Mouse (Mus musculus): ENCODE results near the gene Igf2r. TPM values are rescaled to one million over a fixed set of nuclear protein-coding genes. Genes with fewer than 3 reads are reported as not detected.

The Igf2r gene
- total and polyA plus RNA-seq, 2 experiments from 2014 or later: 4.6 to 36.0 TPM

DNA sequence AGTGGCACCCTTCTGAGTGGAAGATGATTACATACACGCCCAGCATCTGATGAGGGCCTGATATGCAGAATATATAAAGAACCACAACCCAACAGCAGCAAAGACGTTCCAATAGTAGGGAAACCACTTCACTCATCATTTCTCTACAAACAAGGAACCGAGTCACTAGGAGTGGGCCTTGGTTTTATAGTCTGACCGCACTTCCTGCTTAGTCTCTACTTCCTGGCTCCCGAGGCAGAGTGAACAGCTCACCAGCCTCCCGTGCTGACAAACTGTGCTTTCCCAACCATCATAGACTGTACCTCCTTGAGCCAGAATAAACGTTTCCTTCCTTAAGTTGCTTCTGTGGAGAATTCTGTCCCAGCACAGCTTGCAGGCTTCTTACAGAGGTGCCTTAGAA, 113.6 kb downstream of the Igf2r start:
- no peak for DNase-seq
- Histone ChIP-seq H3K9me3 (ENCODE audit: low read length) (no peaks in the 10 kb centered on the region), H3K36me3 (ENCODE audit: insufficient read depth) (no peaks in the 10 kb centered on the region), H3K4me3 (ENCODE audit: low read depth, low read length) (no peak overlapping the region), H3K9ac (no peak overlapping the region), H3K4me1 (ENCODE audit: insufficient read depth) (no peaks in the 10 kb centered on the region), H3K27me3 (ENCODE audit: insufficient read depth, low read length) (no peaks in the 10 kb centered on the region), H3K4me2 (ENCODE audit: low read depth) (no peak overlapping the region), H3K27ac (ENCODE audit: low read depth, low read length) (no peak overlapping the region)
- WGBS: 89% methylated on average over 7 of the region's 7 CpGs
- no peak for TF ChIP-seq CTCF (IDR thresholded peaks at IDR 0.05; ENCODE audit: low read depth)
- ATAC-seq: no peak

DNA sequence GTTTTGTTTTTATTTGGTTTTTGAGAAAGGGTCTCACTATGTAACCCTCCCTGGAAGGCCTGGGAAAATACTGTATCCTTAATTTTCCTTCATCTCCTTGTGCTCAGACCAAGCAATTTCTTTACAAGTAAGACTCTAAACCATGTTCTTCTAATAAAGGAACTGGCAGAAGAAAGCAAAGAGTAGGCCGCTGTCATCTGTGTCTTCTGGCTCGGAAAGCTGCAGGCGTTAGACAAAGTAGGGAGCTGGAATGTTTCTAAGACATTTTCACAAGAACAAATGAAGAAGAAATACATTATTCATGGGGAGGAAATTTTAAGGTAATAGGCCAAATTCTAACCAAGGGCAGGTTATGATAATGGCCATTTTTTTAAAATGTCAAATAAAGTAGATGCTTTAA, 115.4 kb downstream of the Igf2r start:
- Histone ChIP-seq H3K4me3 (ENCODE audit: low read depth, low read length) (no peak overlapping the region), H3K27ac (ENCODE audit: low read depth, low read length) (no peak overlapping the region), H3K9me3 (ENCODE audit: low read length) (no peaks in the 10 kb centered on the region), H3K36me3 (ENCODE audit: insufficient read depth) (no peaks in the 10 kb centered on the region), H3K9ac (no peak overlapping the region), H3K27me3 (ENCODE audit: insufficient read depth, low read length) (no peaks in the 10 kb centered on the region), H3K4me2 (ENCODE audit: low read depth) (no peak overlapping the region), H3K4me1 (ENCODE audit: insufficient read depth) (no peaks in the 10 kb centered on the region)
- no peak for DNase-seq
- ATAC-seq: no peak
- 40% methylated on average over 3 of the region's 3 CpGs for WGBS
- no peak for TF ChIP-seq CTCF (IDR thresholded peaks at IDR 0.05; ENCODE audit: low read depth)

DNA sequence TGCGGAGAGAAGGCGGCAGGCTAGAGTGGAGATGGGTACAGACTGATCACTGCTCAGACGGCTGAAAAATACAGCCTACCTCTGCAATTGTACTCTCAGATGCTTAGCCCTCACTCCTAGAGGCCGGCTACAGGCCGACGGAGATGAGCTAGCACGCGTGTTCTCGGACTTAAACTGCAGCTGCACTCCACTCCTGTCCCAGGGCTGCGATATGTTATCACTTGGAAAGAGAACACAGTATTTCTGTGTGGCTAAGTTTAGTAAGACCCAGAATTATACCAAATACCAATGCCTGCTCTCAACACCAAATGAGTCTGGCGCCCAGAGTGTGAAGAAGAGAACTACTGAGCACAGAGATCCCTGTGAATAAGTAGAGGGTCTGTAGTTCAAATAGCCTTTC, 116.9 kb downstream of the Igf2r start:
- TF ChIP-seq CTCF (IDR thresholded peaks at IDR 0.05; ENCODE audit: low read depth): no peak
- ATAC-seq (no peak), DNase-seq (no peak)
- Histone ChIP-seq H3K4me3 (ENCODE audit: low read depth, low read length) (no peak overlapping the region), H3K9ac (no peak overlapping the region), H3K27ac (ENCODE audit: low read depth, low read length) (no peak overlapping the region), H3K9me3 (ENCODE audit: low read length) (no peaks in the 10 kb centered on the region), H3K4me1 (ENCODE audit: insufficient read depth) (no peaks in the 10 kb centered on the region), H3K27me3 (ENCODE audit: insufficient read depth, low read length) (no peaks in the 10 kb centered on the region), H3K4me2 (ENCODE audit: low read depth) (no peak overlapping the region), H3K36me3 (ENCODE audit: insufficient read depth) (no peaks in the 10 kb centered on the region)
- WGBS: 91% methylated on average over 11 of the region's 11 CpGs

DNA sequence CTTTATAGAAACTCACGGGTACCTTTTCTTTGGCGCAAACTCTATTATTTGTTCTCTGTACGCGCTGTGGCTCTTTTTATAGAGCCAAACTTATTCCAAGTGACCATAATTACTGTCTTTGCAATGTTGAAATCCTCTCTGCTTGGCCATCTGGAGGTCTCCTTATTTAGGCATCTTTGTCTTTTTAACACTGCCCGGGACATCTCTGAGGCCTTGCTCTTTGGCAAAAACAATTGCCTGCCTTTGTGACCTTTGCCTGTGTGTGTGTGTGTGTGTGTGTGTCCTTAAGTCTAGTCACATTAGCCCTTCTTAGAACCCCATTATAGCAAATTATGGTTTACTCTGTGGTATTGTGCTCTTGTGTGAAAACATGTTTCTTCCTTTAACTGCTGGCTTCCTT, 124.0 kb downstream of the Igf2r start:
- no peak for TF ChIP-seq CTCF (IDR thresholded peaks at IDR 0.05; ENCODE audit: low read depth)
- Histone ChIP-seq H3K27ac (ENCODE audit: low read depth, low read length) (no peak overlapping the region), H3K36me3 (ENCODE audit: insufficient read depth) (no peaks in the 10 kb centered on the region), H3K4me3 (ENCODE audit: low read depth, low read length) (no peak overlapping the region), H3K9ac (no peak overlapping the region), H3K27me3 (ENCODE audit: insufficient read depth, low read length) (no peaks in the 10 kb centered on the region), H3K4me2 (ENCODE audit: low read depth) (no peak overlapping the region), H3K9me3 (ENCODE audit: low read length) (no peaks in the 10 kb centered on the region), H3K4me1 (ENCODE audit: insufficient read depth) (no peaks in the 10 kb centered on the region)
- 66% methylated on average over 5 of the region's 5 CpGs for WGBS
- ATAC-seq: no peak
- no peak for DNase-seq

DNA sequence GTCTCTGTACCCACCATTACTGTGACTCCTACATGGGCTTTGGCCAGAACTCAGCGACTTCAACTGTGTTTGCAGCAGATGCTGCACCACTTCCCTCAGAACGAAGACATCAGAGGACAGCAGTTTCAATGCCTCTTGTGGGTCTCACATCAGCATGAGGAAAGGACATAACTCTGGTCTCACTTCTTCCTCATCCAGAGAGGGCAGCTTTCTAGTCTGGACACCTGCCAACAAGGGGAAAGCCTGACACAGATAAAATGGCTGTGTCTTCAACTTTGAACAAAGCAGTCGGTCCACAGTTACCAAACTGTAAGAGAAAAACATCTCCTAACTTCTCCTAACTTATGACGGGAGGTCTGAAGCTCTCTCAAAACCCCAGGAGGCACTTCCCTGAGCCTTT, 128.4 kb downstream of the Igf2r start:
- no peak overlapping the region for H3K9ac ChIP-seq
- DNase-seq (no peak), ATAC-seq (no peak)
- no peak overlapping the region for H3K27ac ChIP-seq (ENCODE audit: low read depth, low read length)
- no peaks in the 10 kb centered on the region for H3K27me3 ChIP-seq (ENCODE audit: insufficient read depth, low read length)
- no peaks in the 10 kb centered on the region for H3K9me3 ChIP-seq (ENCODE audit: low read length)
- no peak for TF ChIP-seq CTCF (IDR thresholded peaks at IDR 0.05; ENCODE audit: low read depth)
- no peak overlapping the region for H3K4me2 ChIP-seq (ENCODE audit: low read depth)
- WGBS: 79% methylated on average over 4 of the region's 4 CpGs
- H3K4me1 ChIP-seq (ENCODE audit: insufficient read depth): no peaks in the 10 kb centered on the region
- H3K4me3 ChIP-seq (ENCODE audit: low read depth, low read length): no peak overlapping the region
- H3K36me3 ChIP-seq (ENCODE audit: insufficient read depth): no peaks in the 10 kb centered on the region

GRCm38 (mm10) chr17:12639585-12639984, 129.9 kb downstream of the Igf2r start:
- Histone ChIP-seq H3K4me1 (ENCODE audit: insufficient read depth) (no peaks in the 10 kb centered on the region), H3K4me3 (ENCODE audit: low read depth, low read length) (no peak overlapping the region), H3K9me3 (ENCODE audit: low read length) (no peaks in the 10 kb centered on the region), H3K36me3 (ENCODE audit: insufficient read depth) (no peaks in the 10 kb centered on the region), H3K27me3 (ENCODE audit: insufficient read depth, low read length) (no peaks in the 10 kb centered on the region), H3K9ac (no peak overlapping the region), H3K4me2 (ENCODE audit: low read depth) (no peak overlapping the region), H3K27ac (ENCODE audit: low read depth, low read length) (no peak overlapping the region)
- 93% methylated on average over 3 of the region's 3 CpGs for WGBS
- peak; percentile 19; the same call in 1 of the 2 replicates for TF ChIP-seq CTCF (IDR thresholded peaks at IDR 0.05; ENCODE audit: low read depth)
- DNase-seq (no peak), ATAC-seq (no peak)

GRCm38 (mm10) chr17:12634814-12635213, 134.7 kb downstream of the Igf2r start:
- no peak overlapping the region for H3K4me3 ChIP-seq (ENCODE audit: low read depth, low read length)
- H3K27me3 ChIP-seq (ENCODE audit: insufficient read depth, low read length): no peaks in the 10 kb centered on the region; the same call in 1 of the 2 replicates
- DNase-seq: no peak
- H3K27ac ChIP-seq (ENCODE audit: low read depth, low read length): no peak overlapping the region
- H3K36me3 ChIP-seq (ENCODE audit: insufficient read depth): no peaks in the 10 kb centered on the region
- no peak overlapping the region for H3K9ac ChIP-seq
- 55% methylated on average over 4 of the region's 4 CpGs for WGBS
- H3K9me3 ChIP-seq (ENCODE audit: low read length): no peaks in the 10 kb centered on the region
- no peaks in the 10 kb centered on the region for H3K4me1 ChIP-seq (ENCODE audit: insufficient read depth)
- ATAC-seq: no peak
- no peak for TF ChIP-seq CTCF (IDR thresholded peaks at IDR 0.05; ENCODE audit: low read depth)
- no peak overlapping the region for H3K4me2 ChIP-seq (ENCODE audit: low read depth)

Other genes with a start within 250 kb of the Igf2r start
- gene Slc22a2, start 185.5 kb downstream of the Igf2r start, total RNA-seq (2014; rRNA removed): 0.92 and 2.8 TPM in 2 replicates
- 1.7 TPM in 2 replicates for gene Slc22a2, start 185.5 kb downstream of the Igf2r start, polyA plus RNA-seq (2015; fragmentation: Nextera tagmentation; extraction: Ambion mirVana)
- not detected in 2 replicates for gene Slc22a1, start 93.8 kb downstream of the Igf2r start, total RNA-seq (2014; rRNA removed)
- gene Slc22a1, start 93.8 kb downstream of the Igf2r start, polyA plus RNA-seq (2015; fragmentation: Nextera tagmentation; extraction: Ambion mirVana): not detected in 2 replicates
- gene Mas1, start 98.5 kb upstream of the Igf2r start, total RNA-seq (2014; rRNA removed): 1.5 and 2.2 TPM in 2 replicates
- gene Mas1, start 98.5 kb upstream of the Igf2r start, polyA plus RNA-seq (2015; fragmentation: Nextera tagmentation; extraction: Ambion mirVana): 1.4 and 2.4 TPM in 2 replicates
- gene Mrgprh, start 106.4 kb upstream of the Igf2r start, total RNA-seq (2014; rRNA removed): not detected in 2 replicates
- not detected in 2 replicates for gene Mrgprh, start 106.4 kb upstream of the Igf2r start, polyA plus RNA-seq (2015; fragmentation: Nextera tagmentation; extraction: Ambion mirVana)
- gene Pnldc1, start 140.6 kb upstream of the Igf2r start, total RNA-seq (2014; rRNA removed): 0.38 and 0.90 TPM in 2 replicates
- 1.0 and 1.2 TPM in 2 replicates for gene Pnldc1, start 140.6 kb upstream of the Igf2r start, polyA plus RNA-seq (2015; fragmentation: Nextera tagmentation; extraction: Ambion mirVana)
- 409 and 432 TPM in 2 replicates for gene Tcp1, start 146.0 kb upstream of the Igf2r start, total RNA-seq (2014; rRNA removed)
- 375 and 418 TPM in 2 replicates for gene Tcp1, start 146.0 kb upstream of the Igf2r start, polyA plus RNA-seq (2015; fragmentation: Nextera tagmentation; extraction: Ambion mirVana)
- gene Mrpl18, start 146.7 kb upstream of the Igf2r start, total RNA-seq (2014; rRNA removed): 45.7 and 56.9 TPM in 2 replicates
- gene Mrpl18, start 146.7 kb upstream of the Igf2r start, polyA plus RNA-seq (2015; fragmentation: Nextera tagmentation; extraction: Ambion mirVana): 86.5 and 104 TPM in 2 replicates
- gene Acat3, start 170.9 kb upstream of the Igf2r start, total RNA-seq (2014; rRNA removed): 1.3 and 1.5 TPM in 2 replicates
- gene Acat3, start 170.9 kb upstream of the Igf2r start, polyA plus RNA-seq (2015; fragmentation: Nextera tagmentation; extraction: Ambion mirVana): 0.21 and 0.85 TPM in 2 replicates
- 228 and 260 TPM in 2 replicates for gene Acat2, start 191.1 kb upstream of the Igf2r start, total RNA-seq (2014; rRNA removed)
- gene Acat2, start 191.1 kb upstream of the Igf2r start, polyA plus RNA-seq (2015; fragmentation: Nextera tagmentation; extraction: Ambion mirVana): 268 and 278 TPM in 2 replicates
- 111 and 116 TPM in 2 replicates for gene Wtap, start 224.5 kb upstream of the Igf2r start, total RNA-seq (2014; rRNA removed)
- gene Wtap, start 224.5 kb upstream of the Igf2r start, polyA plus RNA-seq (2015; fragmentation: Nextera tagmentation; extraction: Ambion mirVana): 148 and 157 TPM in 2 replicates
- 86.7 and 110 TPM in 2 replicates for gene Sod2, start 237.2 kb upstream of the Igf2r start, total RNA-seq (2014; rRNA removed)
- gene Sod2, start 237.2 kb upstream of the Igf2r start, polyA plus RNA-seq (2015; fragmentation: Nextera tagmentation; extraction: Ambion mirVana): 128 and 140 TPM in 2 replicates

Data from forebrain, postnatal 0 days (tissue).